In genomic region chrX:11859396-11859795, GRCm38 (mm10) we compare ENCODE assay signal across 13 mouse cellular contexts.
A peak's percentile ranks its signal among the peaks of the same experiment; 100 is the strongest.
DNase-seq lines count a peak whose midpoint lies in the region; ATAC-seq and TF ChIP-seq lines count a peak whose summit lies in the region.
"Had no signal": no experiment of that assay in that cellular context is flagged by ENCODE, and none has a peak within 500 bp of the region (broad histone marks: within the 10 kb centered on the region; RNA-seq: fewer than 3 reads in every experiment).

No protein-coding gene starts in this region.

- ATAC-seq in hindbrain, postnatal 0 days = no peak
- ATAC-seq in hindbrain, embryonic 12.5 days (ENCODE audit: low FRiP score) = no peak
- ATAC-seq in lung, postnatal 0 days = no peak
- ATAC-seq: forebrain, embryonic 15.5 days; liver, embryonic 12.5 days had no signal

- H3K27ac ChIP-seq in hindbrain, postnatal 0 days = no peak overlapping the region
- H3K27ac ChIP-seq in hindbrain, embryonic 12.5 days = no peak overlapping the region
- no peak overlapping the region for H3K27ac ChIP-seq in lung, postnatal 0 days (ENCODE audit: low read length)
- no peak overlapping the region for H3K27ac ChIP-seq in CH12.LX (ENCODE audit: insufficient read depth, low read depth)
- H3K27ac ChIP-seq: forebrain, embryonic 15.5 days; liver, embryonic 12.5 days had no signal

- no peak for TF ChIP-seq EP300 in lung, postnatal 0 days (IDR thresholded peaks at IDR 0.05)
- no peak for TF ChIP-seq EP300 in CH12.LX (IDR thresholded peaks at IDR 0.05; ENCODE audit: low read length)

- 49% methylated on average over 9 of the region's 9 CpGs for WGBS in hindbrain, postnatal 0 days
- 65% methylated on average over 9 of the region's 9 CpGs for WGBS in hindbrain, embryonic 12.5 days
- 59% methylated on average over 9 of the region's 9 CpGs for whole genome bisulfite sequencing in lung, postnatal 0 days

- TF ChIP-seq POLR2A in CH12.LX (IDR thresholded peaks at IDR 0.05; ENCODE audit: low read depth, low read length) = no peak

- dilution Hi-C loops in CH12.LX (cut with MboI; ENCODE audit: extremely low pct_ligation_motif_present, extremely low pct_unique_long_range_greater_than_20kb, low sequenced_read_pairs) = no loop called here

- TF ChIP-seq RAD21 in CH12.LX (IDR thresholded peaks at IDR 0.05; ENCODE audit: low read depth, low read length) = peak; percentile 8

- TF ChIP-seq CTCF in hindbrain, postnatal 0 days (IDR thresholded peaks at IDR 0.05; ENCODE audit: low read depth) = peak; percentile 51
- TF ChIP-seq CTCF in lung, postnatal 0 days (IDR thresholded peaks at IDR 0.05) = peak; percentile 46
- peak in 1 of 2 experiments; percentile 25; a peak in 2 of 4 replicates for TF ChIP-seq CTCF in CH12.LX (conservative IDR thresholded peaks at IDR 0.05 in 1 of 2, IDR thresholded peaks at IDR 0.05 in 1 of 2; ENCODE audit: low read depth in 2 of 2, low read length in 2 of 2)

- H3K9me3 ChIP-seq in hindbrain, postnatal 0 days (ENCODE audit: low read length) = no peaks in the 10 kb centered on the region
- no peaks in the 10 kb centered on the region for H3K9me3 ChIP-seq in hindbrain, embryonic 12.5 days (replicated peaks)
- no peaks in the 10 kb centered on the region for H3K9me3 ChIP-seq in lung, postnatal 0 days (ENCODE audit: low read length)
- no peaks in the 10 kb centered on the region for H3K9me3 ChIP-seq in CH12.LX (replicated peaks; ENCODE audit: low read length)
- H3K9me3 ChIP-seq: forebrain, embryonic 15.5 days; liver, embryonic 12.5 days had no signal

- H3K9ac ChIP-seq in hindbrain, postnatal 0 days (replicated peaks; ENCODE audit: low read length) = no peak overlapping the region
- no peak overlapping the region for H3K9ac ChIP-seq in hindbrain, embryonic 12.5 days
- H3K9ac ChIP-seq in lung, postnatal 0 days (replicated peaks; ENCODE audit: low read depth) = no peak overlapping the region
- no peak overlapping the region for H3K9ac ChIP-seq in CH12.LX (ENCODE audit: insufficient read depth, low read depth)
- H3K9ac ChIP-seq: forebrain, embryonic 15.5 days; liver, embryonic 12.5 days had no signal

- peak; percentile 59 for DNase-seq in hindbrain, postnatal 0 days (ENCODE audit: low spot score)
- DNase-seq in lung, postnatal 0 days (ENCODE audit: low spot score) = no peak
- no peak for DNase-seq in lung, postnatal 36 days
- DNase-seq in 3T3-L1 (ENCODE audit: low read depth, low spot score) = peak; percentile 4
- no peak for DNase-seq in CH12.LX (ENCODE audit: extremely low read depth)
- no peak for DNase-seq in adrenal gland, postnatal 4 days (ENCODE audit: low spot score in 2 of 2)
- DNase-seq: adrenal gland, postnatal 10 days; gastrocnemius, postnatal 36 days; kidney, adult 18-20 months; lung, postnatal 4 days had no signal

- no peak overlapping the region for H3K4me2 ChIP-seq in hindbrain, postnatal 0 days (ENCODE audit: low read depth, low read length)
- H3K4me2 ChIP-seq in hindbrain, embryonic 12.5 days (replicated peaks) = no peak overlapping the region
- no peak overlapping the region for H3K4me2 ChIP-seq in lung, postnatal 0 days (replicated peaks; ENCODE audit: low read depth, low read length)
- no peak overlapping the region for H3K4me2 ChIP-seq in CH12.LX (ENCODE audit: insufficient read depth, low read depth, poor library complexity, severe bottlenecking)
- H3K4me2 ChIP-seq: forebrain, embryonic 15.5 days; liver, embryonic 12.5 days had no signal

- H3K4me3 ChIP-seq in hindbrain, postnatal 0 days (ENCODE audit: low read length) = no peak overlapping the region
- H3K4me3 ChIP-seq in hindbrain, embryonic 12.5 days = no peak overlapping the region
- no peak overlapping the region for H3K4me3 ChIP-seq in lung, postnatal 0 days (ENCODE audit: low read depth, low read length)
- no peak overlapping the region for H3K4me3 ChIP-seq in CH12.LX (replicated peaks in 1 of 3; ENCODE audit: low read depth in 2 of 3, low read length in 2 of 3, poor library complexity in 1 of 3)
- H3K4me3 ChIP-seq: forebrain, embryonic 15.5 days; liver, embryonic 12.5 days had no signal

- H3K27me3 ChIP-seq in hindbrain, postnatal 0 days (ENCODE audit: insufficient read depth, low read length) = no peaks in the 10 kb centered on the region; the same call in 1 of the 2 replicates
- peaks cover 56% of the 10 kb centered on the region for H3K27me3 ChIP-seq in hindbrain, embryonic 12.5 days
- no peaks in the 10 kb centered on the region for H3K27me3 ChIP-seq in lung, postnatal 0 days (replicated peaks; ENCODE audit: insufficient read depth, low read length)
- H3K27me3 ChIP-seq in CH12.LX (replicated peaks) = no peaks in the 10 kb centered on the region
- H3K27me3 ChIP-seq: forebrain, embryonic 15.5 days had no signal

- no peaks in the 10 kb centered on the region for H3K4me1 ChIP-seq in hindbrain, postnatal 0 days (ENCODE audit: insufficient read depth, low read length)
- peaks cover 13% of the 10 kb centered on the region for H3K4me1 ChIP-seq in hindbrain, embryonic 12.5 days
- no peaks in the 10 kb centered on the region for H3K4me1 ChIP-seq in lung, postnatal 0 days (ENCODE audit: insufficient read depth, low read depth, low read length)
- peaks cover 3 to 4% of the 10 kb centered on the region in 2 experiments; a peak in 2 of 4 replicates for H3K4me1 ChIP-seq in CH12.LX (ENCODE audit: control insufficient read depth in 1 of 2, insufficient read depth in 2 of 2)
- H3K4me1 ChIP-seq: liver, embryonic 12.5 days had no signal

- no peaks in the 10 kb centered on the region for H3K36me3 ChIP-seq in hindbrain, postnatal 0 days (ENCODE audit: insufficient read depth, low read length)
- no peaks in the 10 kb centered on the region for H3K36me3 ChIP-seq in hindbrain, embryonic 12.5 days
- no peaks in the 10 kb centered on the region for H3K36me3 ChIP-seq in lung, postnatal 0 days (ENCODE audit: insufficient read depth, low read length)
- no peaks in the 10 kb centered on the region for H3K36me3 ChIP-seq in CH12.LX (replicated peaks in 1 of 2; ENCODE audit: control insufficient read depth in 1 of 2, insufficient read depth in 1 of 2, low read length in 1 of 2)
- H3K36me3 ChIP-seq: forebrain, embryonic 15.5 days; liver, embryonic 12.5 days had no signal

- in situ Hi-C loops in CH12.LX (cut with MboI; ENCODE audit: low pct_ligation_motif_present, low pct_unique_long_range_greater_than_20kb, low sequenced_read_pairs) = no loop called here

- no peaks in the 10 kb centered on the region for H3K79me2 ChIP-seq in CH12.LX (replicated peaks; ENCODE audit: control insufficient read depth, extremely low read depth, insufficient read depth, poor library complexity, severe bottlenecking)

TF ChIP-seq in CH12.LX, 34 proteins besides CTCF, POLR2A, EP300 and RAD21:
- TF ChIP-seq E2F4 (IDR thresholded peaks at IDR 0.05; ENCODE audit: insufficient replicate concordance, low read depth, low read length) (no peak), SMC3 (IDR thresholded peaks at IDR 0.05; ENCODE audit: low read depth, low read length) (peak; percentile 20; the same call in 1 of the 2 replicates), MAFK (IDR thresholded peaks at IDR 0.05; ENCODE audit: insufficient replicate concordance, low read length) (no peak)

Comparison
In these comparisons a context has a peak if more than half of its experiments do, and no peak if none do; other contexts are left out.
1. DNase-seq: peak in hindbrain, postnatal 0 days (single experiment) and 3T3-L1 (single experiment); none in lung, postnatal 0 days (single experiment), lung, postnatal 36 days (single experiment), CH12.LX (single experiment) and adrenal gland, postnatal 4 days (0 of 2).